Mouse (Mus musculus): ENCODE data around the gene Cachd1. TPM values are rescaled to one million over a fixed set of nuclear protein-coding genes. Genes with fewer than 3 reads are reported as not detected.
A peak's percentile ranks its signal among the peaks of the same experiment; 100 is the strongest.

Cachd1 gene
- polyA plus RNA-seq, 1 experiment from 2014 or later: 42.3 TPM

DNA sequence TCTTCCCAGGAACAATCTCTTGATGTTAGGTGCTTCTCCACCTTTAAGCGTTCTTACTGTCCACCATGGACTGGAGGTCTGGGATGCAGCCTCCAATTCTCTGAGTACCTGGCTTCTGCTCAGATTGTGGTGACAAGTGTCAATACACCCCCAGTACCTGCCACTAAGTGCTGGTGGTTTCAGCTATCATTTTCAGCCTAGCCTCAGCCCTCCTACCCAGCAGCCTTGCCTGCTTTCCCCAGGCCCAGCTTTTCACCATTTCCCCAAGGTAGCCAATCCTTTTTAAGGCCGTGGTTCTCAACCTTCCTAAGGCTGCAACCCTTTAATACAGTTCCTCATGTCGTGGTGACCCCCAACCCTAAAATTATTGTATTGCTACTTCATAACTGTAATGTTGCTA, 224.1 kb downstream of the Cachd1 start:
- no peak overlapping the region for H3K4me3 ChIP-seq (ENCODE audit: low read depth, low read length)
- H3K4me1 ChIP-seq (ENCODE audit: control insufficient read depth, insufficient read depth, low read length): no peaks in the 10 kb centered on the region
- peaks cover 10% of the 10 kb centered on the region for H3K36me3 ChIP-seq (ENCODE audit: control insufficient read depth, insufficient read depth, low read length)
- ATAC-seq (ENCODE audit: insufficient number of reproducible peaks, low FRiP score, low TSS enrichment, low read depth) (no peak), DNase-seq (ENCODE audit: low spot score) (no peak)
- no peaks in the 10 kb centered on the region for H3K27me3 ChIP-seq (ENCODE audit: control insufficient read depth, insufficient read depth, low read length)
- 92% methylated on average over 3 of the region's 3 CpGs for WGBS
- no peak overlapping the region for H3K9ac ChIP-seq (ENCODE audit: low read length)
- H3K27ac ChIP-seq (replicated peaks; ENCODE audit: low read depth, low read length): no peak overlapping the region
- no peak overlapping the region for H3K4me2 ChIP-seq (ENCODE audit: low read depth, severe bottlenecking)
- H3K9me3 ChIP-seq (ENCODE audit: control insufficient read depth, low read length): no peaks in the 10 kb centered on the region

- WGBS: 90% methylated on average over 6 of the region's 6 CpGs
- no peak overlapping the region for H3K4me3 ChIP-seq (ENCODE audit: low read depth, low read length)
- no peak for DNase-seq (ENCODE audit: low spot score)
- no peak overlapping the region for H3K27ac ChIP-seq (replicated peaks; ENCODE audit: low read depth, low read length)
- ATAC-seq (ENCODE audit: insufficient number of reproducible peaks, low FRiP score, low TSS enrichment, low read depth): no peak
- no peaks in the 10 kb centered on the region for H3K27me3 ChIP-seq (ENCODE audit: control insufficient read depth, insufficient read depth, low read length)
- no peak overlapping the region for H3K9ac ChIP-seq (ENCODE audit: low read length)
- no peaks in the 10 kb centered on the region for H3K9me3 ChIP-seq (ENCODE audit: control insufficient read depth, low read length)
- no peak overlapping the region for H3K4me2 ChIP-seq (ENCODE audit: low read depth, severe bottlenecking)
- peaks cover 10% of the 10 kb centered on the region for H3K36me3 ChIP-seq (ENCODE audit: control insufficient read depth, insufficient read depth, low read length)
- no peaks in the 10 kb centered on the region for H3K4me1 ChIP-seq (ENCODE audit: control insufficient read depth, insufficient read depth, low read length)
Measured at GRCm38 (mm10) chr4:101001073-101001472, 224.6 kb downstream of the Cachd1 start.

GRCm38 (mm10) chr4:101002961-101003360, 226.5 kb downstream of the Cachd1 start:
- H3K36me3 ChIP-seq (ENCODE audit: control insufficient read depth, insufficient read depth, low read length): peaks cover 10% of the 10 kb centered on the region
- 0 out of 2 replicates have a peak, but pooled peaks have one; percentile 39 for ATAC-seq (ENCODE audit: insufficient number of reproducible peaks, low FRiP score, low TSS enrichment, low read depth)
- H3K4me3 ChIP-seq (ENCODE audit: low read depth, low read length): no peak overlapping the region
- no peaks in the 10 kb centered on the region for H3K9me3 ChIP-seq (ENCODE audit: control insufficient read depth, low read length)
- no peaks in the 10 kb centered on the region for H3K27me3 ChIP-seq (ENCODE audit: control insufficient read depth, insufficient read depth, low read length)
- no peaks in the 10 kb centered on the region for H3K4me1 ChIP-seq (ENCODE audit: control insufficient read depth, insufficient read depth, low read length)
- no peak overlapping the region for H3K27ac ChIP-seq (replicated peaks; ENCODE audit: low read depth, low read length)
- 94% methylated on average over 16 of the region's 16 CpGs for WGBS
- no peak for DNase-seq (ENCODE audit: low spot score)
- H3K4me2 ChIP-seq (ENCODE audit: low read depth, severe bottlenecking): no peak overlapping the region
- no peak overlapping the region for H3K9ac ChIP-seq (ENCODE audit: low read length)

DNA sequence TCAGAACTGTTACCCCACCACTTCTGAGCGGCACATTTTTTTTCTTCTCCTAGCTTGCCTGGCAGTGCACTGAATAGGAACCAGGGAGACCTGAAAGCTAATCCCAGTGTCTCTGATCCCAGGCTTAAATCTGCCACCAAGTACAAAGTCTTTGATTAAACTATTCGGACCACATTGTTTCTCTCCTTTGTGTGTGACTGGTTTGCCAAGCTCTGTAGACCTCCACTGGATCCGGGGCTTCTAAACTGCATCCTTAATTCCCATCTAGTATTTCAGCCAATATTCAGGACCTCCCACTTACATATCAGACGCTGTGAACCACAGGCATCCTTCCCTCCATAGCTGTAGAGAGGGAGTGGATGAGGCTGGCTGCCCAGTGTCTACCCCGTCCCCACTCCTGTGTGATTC, 231.9 kb downstream of the Cachd1 start:
- no peaks in the 10 kb centered on the region for H3K27me3 ChIP-seq (ENCODE audit: control insufficient read depth, insufficient read depth, low read length)
- no peak overlapping the region for H3K4me2 ChIP-seq (ENCODE audit: low read depth, severe bottlenecking)
- H3K4me3 ChIP-seq (ENCODE audit: low read depth, low read length): no peak overlapping the region
- DNase-seq (ENCODE audit: low spot score): no peak
- H3K9ac ChIP-seq (ENCODE audit: low read length): no peak overlapping the region
- ATAC-seq (ENCODE audit: insufficient number of reproducible peaks, low FRiP score, low TSS enrichment, low read depth): no peak
- 86% methylated on average over 5 of the region's 5 CpGs for WGBS
- no peaks in the 10 kb centered on the region for H3K4me1 ChIP-seq (ENCODE audit: control insufficient read depth, insufficient read depth, low read length)
- peaks cover 2% of the 10 kb centered on the region; the same call in 1 of the 2 replicates for H3K36me3 ChIP-seq (ENCODE audit: control insufficient read depth, insufficient read depth, low read length)
- no peaks in the 10 kb centered on the region for H3K9me3 ChIP-seq (ENCODE audit: control insufficient read depth, low read length)
- no peak overlapping the region for H3K27ac ChIP-seq (replicated peaks; ENCODE audit: low read depth, low read length)

- peaks cover 2% of the 10 kb centered on the region; the same call in 1 of the 2 replicates for H3K36me3 ChIP-seq (ENCODE audit: control insufficient read depth, insufficient read depth, low read length)
- 92% methylated on average over 4 of the region's 4 CpGs for WGBS
- H3K4me1 ChIP-seq (ENCODE audit: control insufficient read depth, insufficient read depth, low read length): no peaks in the 10 kb centered on the region
- no peak for DNase-seq (ENCODE audit: low spot score)
- H3K27me3 ChIP-seq (ENCODE audit: control insufficient read depth, insufficient read depth, low read length): no peaks in the 10 kb centered on the region
- H3K4me2 ChIP-seq (ENCODE audit: low read depth, severe bottlenecking): no peak overlapping the region
- no peak overlapping the region for H3K27ac ChIP-seq (replicated peaks; ENCODE audit: low read depth, low read length)
- H3K4me3 ChIP-seq (ENCODE audit: low read depth, low read length): no peak overlapping the region
- no peaks in the 10 kb centered on the region for H3K9me3 ChIP-seq (ENCODE audit: control insufficient read depth, low read length)
- no peak for ATAC-seq (ENCODE audit: insufficient number of reproducible peaks, low FRiP score, low TSS enrichment, low read depth)
- H3K9ac ChIP-seq (ENCODE audit: low read length): no peak overlapping the region
Measured at GRCm38 (mm10) chr4:101009092-101009491, 232.6 kb downstream of the Cachd1 start.

GRCm38 (mm10) chr4:101017806-101018205, 241.3 kb downstream of the Cachd1 start:
- 94% methylated on average over 4 of the region's 4 CpGs for WGBS
- Histone ChIP-seq H3K27me3 (ENCODE audit: control insufficient read depth, insufficient read depth, low read length) (no peaks in the 10 kb centered on the region), H3K4me2 (ENCODE audit: low read depth, severe bottlenecking) (no peak overlapping the region), H3K9ac (ENCODE audit: low read length) (no peak overlapping the region), H3K36me3 (ENCODE audit: control insufficient read depth, insufficient read depth, low read length) (no peaks in the 10 kb centered on the region), H3K27ac (replicated peaks; ENCODE audit: low read depth, low read length) (no peak overlapping the region), H3K4me3 (ENCODE audit: low read depth, low read length) (no peak overlapping the region), H3K4me1 (ENCODE audit: control insufficient read depth, insufficient read depth, low read length) (no peaks in the 10 kb centered on the region), H3K9me3 (ENCODE audit: control insufficient read depth, low read length) (no peaks in the 10 kb centered on the region)
- no peak for DNase-seq (ENCODE audit: low spot score)
- ATAC-seq (ENCODE audit: insufficient number of reproducible peaks, low FRiP score, low TSS enrichment, low read depth): no peak

DNA sequence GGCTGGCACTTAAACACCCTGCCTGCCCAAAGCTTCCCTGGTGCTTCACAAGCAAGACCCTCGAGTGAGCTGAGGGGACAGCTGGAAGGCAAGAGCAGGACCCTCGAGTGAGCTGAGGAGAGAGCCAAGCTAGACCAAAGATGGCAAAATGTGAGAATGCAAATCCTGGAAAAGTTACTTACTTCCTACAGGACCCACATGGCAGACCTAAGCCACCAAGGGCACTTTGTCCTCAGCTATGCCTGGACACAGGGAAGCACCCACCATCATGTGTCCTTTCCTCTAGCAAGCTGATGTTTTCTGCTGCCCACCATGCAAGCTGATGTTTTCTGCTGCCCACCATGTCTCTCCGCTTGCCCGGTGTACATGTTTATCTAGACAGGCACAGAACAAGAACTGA, 244.1 kb downstream of the Cachd1 start, which contains the start of gene Gm10577:
TSS of gene Gm10577 (minus strand) at position 101 of the 400 bp plus-strand sequence.
- Histone ChIP-seq H3K9ac (ENCODE audit: low read length) (no peak within 1 kb of the TSS), H3K4me2 (ENCODE audit: low read depth, severe bottlenecking) (no peak within 1 kb of the TSS), H3K4me3 (ENCODE audit: low read depth, low read length) (no peak within 1 kb of the TSS), H3K4me1 (ENCODE audit: control insufficient read depth, insufficient read depth, low read length) (no peaks in the 10 kb centered on the region), H3K9me3 (ENCODE audit: control insufficient read depth, low read length) (no peaks in the 10 kb centered on the region), H3K27me3 (ENCODE audit: control insufficient read depth, insufficient read depth, low read length) (no peaks in the 10 kb centered on the region), H3K36me3 (ENCODE audit: control insufficient read depth, insufficient read depth, low read length) (no peaks in the 10 kb centered on the region), H3K27ac (replicated peaks; ENCODE audit: low read depth, low read length) (no peak within 1 kb of the TSS)
- WGBS: 88% methylated on average over 4 of the region's 4 CpGs
- ATAC-seq (ENCODE audit: insufficient number of reproducible peaks, low FRiP score, low TSS enrichment, low read depth) (no peak), DNase-seq (ENCODE audit: low spot score) (no peak)

GRCm38 (mm10) chr4:101026566-101026965, 250.1 kb downstream of the Cachd1 start:
- Histone ChIP-seq H3K27me3 (ENCODE audit: control insufficient read depth, insufficient read depth, low read length) (no peaks in the 10 kb centered on the region), H3K4me3 (ENCODE audit: low read depth, low read length) (no peak overlapping the region), H3K4me2 (ENCODE audit: low read depth, severe bottlenecking) (no peak overlapping the region), H3K9ac (ENCODE audit: low read length) (no peak overlapping the region), H3K36me3 (ENCODE audit: control insufficient read depth, insufficient read depth, low read length) (no peaks in the 10 kb centered on the region), H3K27ac (replicated peaks; ENCODE audit: low read depth, low read length) (no peak overlapping the region), H3K4me1 (ENCODE audit: control insufficient read depth, insufficient read depth, low read length) (no peaks in the 10 kb centered on the region), H3K9me3 (ENCODE audit: control insufficient read depth, low read length) (no peaks in the 10 kb centered on the region)
- ATAC-seq (ENCODE audit: insufficient number of reproducible peaks, low FRiP score, low TSS enrichment, low read depth) (no peak), DNase-seq (ENCODE audit: low spot score) (no peak)
- WGBS: 83% methylated on average over 5 of the region's 5 CpGs

DNA sequence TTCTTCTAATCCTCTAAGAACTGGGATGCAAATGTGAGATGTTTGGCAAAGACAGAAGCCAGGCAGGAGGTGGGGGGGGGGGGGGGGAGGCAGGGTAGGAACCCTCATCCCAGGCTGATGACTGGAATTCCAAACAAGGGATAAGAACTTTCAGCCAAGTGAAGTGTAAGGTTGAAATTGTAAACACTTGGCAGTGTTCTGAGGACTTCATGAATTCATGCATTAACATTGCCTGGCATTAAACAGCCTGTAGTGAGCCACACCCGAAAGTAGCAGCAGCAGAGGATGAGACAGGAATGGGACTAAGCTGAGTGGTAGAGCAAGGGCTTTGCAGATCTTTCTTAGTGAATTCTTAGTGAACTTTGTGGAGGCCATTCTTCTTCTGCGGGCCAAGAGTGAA, 250.5 kb downstream of the Cachd1 start:
- DNase-seq (ENCODE audit: low spot score) (no peak), ATAC-seq (ENCODE audit: insufficient number of reproducible peaks, low FRiP score, low TSS enrichment, low read depth) (no peak)
- WGBS: 78% methylated on average over 2 of the region's 2 CpGs

More for the DNA sequence above, 250.5 kb downstream of the Cachd1 start:
- no peaks in the 10 kb centered on the region for H3K27me3 ChIP-seq (ENCODE audit: control insufficient read depth, insufficient read depth, low read length)
- H3K4me1 ChIP-seq (ENCODE audit: control insufficient read depth, insufficient read depth, low read length): no peaks in the 10 kb centered on the region
- H3K4me2 ChIP-seq (ENCODE audit: low read depth, severe bottlenecking): no peak overlapping the region
- H3K9me3 ChIP-seq (ENCODE audit: control insufficient read depth, low read length): no peaks in the 10 kb centered on the region
- H3K4me3 ChIP-seq (ENCODE audit: low read depth, low read length): no peak overlapping the region
- H3K9ac ChIP-seq (ENCODE audit: low read length): no peak overlapping the region
- H3K36me3 ChIP-seq (ENCODE audit: control insufficient read depth, insufficient read depth, low read length): no peaks in the 10 kb centered on the region
- no peak overlapping the region for H3K27ac ChIP-seq (replicated peaks; ENCODE audit: low read depth, low read length)
